Mouse (Mus musculus) WW6 (cell line): ENCODE data around the gene BC030867.
"Not testable (repeated sequence)": the region's sequence is repeated elsewhere in the genome, so short reads cannot be mapped to it uniquely, and the experiment has no call there.

Experiments used
- DNase-seq: peaks from one replicate; pipeline ENCODE4 v3.0.0-alpha.2; 2013; ENCODE audit warnings: low read depth, low spot score

BC030867 gene

DNA sequence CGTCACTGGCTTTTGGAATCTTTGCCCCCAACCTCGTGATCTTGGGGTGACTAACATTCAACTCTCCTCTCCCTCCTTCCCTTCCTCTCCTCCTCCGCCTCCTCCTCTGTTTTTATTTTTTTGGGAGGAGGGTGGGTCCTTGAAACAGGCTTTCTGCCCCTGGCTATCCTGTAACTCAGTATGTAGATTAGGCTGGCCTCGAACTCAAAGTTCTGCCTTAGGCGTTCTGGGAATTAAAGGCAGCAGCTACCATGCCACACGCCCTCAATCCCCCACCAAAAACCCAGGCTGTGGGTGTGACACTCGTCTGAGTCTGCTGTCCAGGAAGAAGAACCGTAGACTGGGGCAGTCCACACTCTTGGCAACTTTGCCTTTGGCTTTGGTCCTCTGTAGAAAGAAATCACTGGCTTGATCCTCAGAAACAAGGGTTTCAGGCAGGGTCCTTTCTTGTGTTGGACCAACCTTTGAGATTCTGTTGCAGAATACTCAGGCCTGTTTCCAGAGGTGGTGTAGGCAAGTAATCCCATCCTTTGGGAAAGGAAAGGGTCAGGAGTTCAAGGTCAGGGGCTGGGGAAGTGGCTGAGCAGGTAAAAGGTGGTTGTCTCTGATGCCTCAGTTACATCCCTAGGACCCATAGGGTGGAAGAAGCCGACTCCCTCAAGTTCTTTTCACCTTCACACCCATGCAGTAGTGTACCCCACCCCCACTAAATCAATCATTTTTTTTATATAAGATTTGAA, 839 bp downstream of the BC030867 start:
- no peak for DNase-seq

DNA sequence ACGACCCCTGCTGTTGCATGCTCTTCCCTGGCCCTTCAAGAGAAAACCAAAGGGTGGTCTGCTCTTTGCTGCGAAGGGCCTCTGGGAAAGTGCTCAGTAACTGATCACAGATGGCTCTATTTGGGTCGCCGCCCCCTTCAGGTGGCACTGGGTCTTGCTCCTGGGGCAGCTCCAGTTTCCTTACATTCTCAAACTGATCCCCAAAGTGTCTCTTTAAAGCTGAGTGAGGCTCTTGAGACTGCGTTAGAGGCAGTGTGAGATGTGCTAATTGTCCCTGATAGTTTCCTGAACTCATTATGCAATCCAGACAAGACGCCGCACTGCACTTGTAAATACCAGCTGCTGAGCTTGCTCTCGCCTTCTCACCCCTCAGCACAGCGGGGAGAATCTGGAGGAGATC, 8.8 kb downstream of the BC030867 start:
- DNase-seq = no peak

DNA sequence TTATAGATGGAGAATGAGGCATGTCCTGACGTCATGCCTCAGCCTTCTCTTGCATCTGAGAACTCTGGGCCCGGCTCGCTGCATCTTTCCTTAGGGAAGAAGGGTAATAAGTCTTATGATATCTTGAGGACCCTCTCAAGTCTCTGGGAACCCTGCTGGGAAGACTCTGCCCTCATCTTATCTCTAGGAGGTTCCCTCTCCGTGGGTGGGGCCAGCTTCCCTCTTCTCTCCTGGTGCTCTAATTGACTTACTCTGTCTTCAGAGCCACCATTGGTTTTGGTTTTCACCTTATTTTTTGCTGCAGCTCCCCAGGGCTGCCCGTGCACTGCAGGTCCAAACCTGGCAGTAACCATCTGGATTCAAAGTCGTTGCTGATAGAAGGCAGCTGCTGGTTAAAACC, 9.4 kb downstream of the BC030867 start:
- DNase-seq = no peak

DNA sequence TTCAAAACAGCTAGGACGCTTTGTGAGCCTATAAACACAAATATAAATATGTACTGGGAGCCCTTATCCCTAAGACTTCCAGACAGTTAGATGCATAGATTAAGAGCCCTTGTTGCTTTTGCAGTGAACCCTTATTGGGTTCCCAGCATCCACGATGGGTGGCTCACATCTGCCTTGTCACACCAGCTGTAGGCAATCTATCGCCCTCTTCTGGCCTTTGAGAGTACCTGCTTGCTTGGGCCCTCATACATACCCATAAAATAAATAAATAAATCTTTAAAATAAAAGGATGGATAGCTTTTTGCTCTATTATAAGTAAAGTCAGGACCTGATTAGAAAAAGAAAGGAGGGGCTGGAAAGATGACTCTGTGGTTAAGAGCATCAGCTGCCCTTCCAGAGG, 9.8 kb downstream of the BC030867 start:
- no peak for DNase-seq

DNA sequence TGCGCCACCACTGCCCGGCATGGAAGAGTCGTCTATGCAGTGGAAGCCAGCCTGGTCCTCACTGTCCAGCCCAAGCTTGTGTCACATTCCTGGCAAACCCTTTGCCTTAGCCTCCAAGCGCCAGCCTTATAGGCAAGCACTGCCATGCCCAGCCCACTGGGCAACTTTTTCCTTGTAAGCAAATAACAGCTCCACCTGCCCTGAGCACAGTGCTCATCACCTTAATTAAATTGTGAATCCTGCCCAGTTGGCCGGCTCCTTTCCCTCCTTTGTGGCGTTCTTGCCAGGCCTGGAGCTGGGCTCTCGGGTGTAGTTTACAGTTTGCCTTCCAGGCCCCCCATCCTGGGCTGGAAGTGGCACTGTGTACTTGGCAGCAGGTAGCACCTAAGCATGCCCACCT, 14.5 kb downstream of the BC030867 start:
- DNase-seq = no peak

DNA sequence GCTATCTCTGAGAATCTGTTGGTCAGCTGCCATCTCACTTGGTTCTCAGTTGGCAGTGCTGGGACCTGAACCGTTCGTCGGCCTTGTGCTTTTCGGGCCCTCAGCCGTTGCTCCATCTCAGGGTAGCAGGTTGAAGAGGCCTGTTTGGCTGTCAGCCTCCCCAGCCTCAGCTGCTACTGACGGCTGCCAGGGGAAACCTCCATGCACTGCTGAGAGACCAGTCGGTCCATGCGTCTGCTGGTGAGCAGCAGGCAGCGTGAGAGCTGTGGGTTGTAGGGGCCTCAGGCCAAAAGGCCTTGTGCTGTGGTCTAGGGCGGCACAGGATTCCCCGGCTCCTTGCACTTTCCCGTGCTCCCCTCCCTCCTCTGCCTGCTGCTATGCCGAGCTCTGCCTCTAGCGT, 17.1 kb downstream of the BC030867 start:
- DNase-seq = no peak

DNA sequence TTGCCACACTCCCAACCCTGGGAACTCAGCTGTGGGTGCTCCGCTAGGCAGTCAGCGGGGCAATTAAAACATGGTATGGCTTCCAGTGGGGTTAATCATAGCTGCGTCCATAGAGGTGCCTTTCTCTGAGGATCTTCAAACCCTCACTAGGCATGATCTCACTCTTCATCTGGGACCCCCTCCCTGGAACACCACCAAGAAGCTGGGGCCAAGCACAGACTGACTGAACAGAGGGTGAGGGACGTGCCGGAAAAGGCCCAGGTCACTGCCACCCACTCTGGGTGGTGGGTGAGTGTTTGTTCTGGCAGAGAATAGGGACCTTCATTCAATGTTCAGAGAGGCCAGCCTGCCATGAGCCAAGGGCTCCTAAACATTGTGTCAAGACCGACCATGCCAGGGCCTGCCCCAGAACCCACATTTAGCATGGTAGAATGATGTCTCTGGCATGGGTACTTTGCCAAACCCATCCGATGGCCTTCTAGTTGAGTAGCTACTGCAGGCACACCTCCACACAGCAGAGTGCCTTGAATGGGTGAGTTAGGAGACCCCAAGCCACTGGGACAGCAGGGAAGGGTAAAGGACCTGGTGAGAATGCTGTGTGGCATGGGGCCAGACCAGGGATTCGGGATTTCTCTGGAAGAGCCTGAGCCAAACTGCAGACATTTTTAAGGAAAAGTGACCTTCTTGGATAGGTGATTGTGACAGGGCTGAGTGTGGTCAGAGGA, 18.1 kb downstream of the BC030867 start:
- DNase-seq = no peak

DNA sequence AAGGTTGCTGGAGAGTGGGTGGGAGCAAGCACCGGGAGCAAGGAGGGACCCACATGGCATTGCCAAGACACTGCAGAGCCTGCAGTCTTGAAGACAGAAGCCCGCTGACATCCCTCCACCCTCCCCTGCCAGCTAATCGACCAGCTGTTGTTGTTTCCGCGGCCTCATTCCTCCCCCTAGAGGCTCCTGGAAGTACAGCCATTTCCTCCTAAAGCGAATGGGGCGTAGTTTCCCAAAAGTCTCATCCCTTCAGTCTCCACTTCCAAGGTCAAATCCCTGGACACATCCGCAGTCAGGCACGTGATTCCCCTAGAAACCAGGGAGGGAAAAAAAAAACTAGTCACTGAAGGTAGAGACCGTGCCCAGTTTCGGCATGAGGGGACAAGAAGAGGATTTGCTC, 18.8 kb downstream of the BC030867 start:
- peak; percentile 86 for DNase-seq

DNA sequence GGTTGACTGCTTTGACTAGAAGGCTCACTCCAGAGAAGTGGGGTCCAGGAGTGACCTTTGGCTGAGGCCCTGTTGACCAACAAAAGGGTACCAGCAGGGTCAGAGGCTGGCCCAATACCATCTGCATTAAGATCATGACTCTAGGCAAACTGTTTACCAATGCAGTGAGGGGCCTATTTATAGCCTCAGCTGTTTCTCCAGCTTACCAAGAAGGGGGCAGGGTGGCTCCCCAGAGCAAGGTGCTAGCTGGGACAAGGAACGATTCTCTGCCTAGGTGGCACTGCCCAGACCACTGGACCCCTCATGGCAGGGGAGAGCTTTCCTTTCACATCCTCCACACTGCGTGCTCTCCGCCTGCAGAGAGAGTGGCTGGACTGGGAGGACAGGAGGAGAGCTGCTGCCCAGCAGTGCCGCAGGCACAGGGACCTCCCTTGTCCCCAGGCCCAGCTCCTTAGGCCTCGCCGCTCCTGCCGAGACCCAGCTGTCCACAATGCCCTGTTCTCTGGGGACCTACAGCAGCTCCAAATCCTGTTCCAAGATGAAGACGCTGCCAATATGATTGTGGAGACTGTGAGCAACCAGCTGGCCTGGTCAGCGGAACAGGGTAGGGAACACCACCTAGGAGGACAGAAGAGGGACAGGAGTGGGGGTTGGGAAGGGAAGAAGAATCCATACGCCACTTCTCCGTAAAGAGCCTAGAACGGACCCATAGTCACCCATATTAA, 20.0 kb downstream of the BC030867 start, which contains the start of gene Asb16:
TSS of gene Asb16 (plus strand) at position 224 of the 725 bp plus-strand sequence.
- DNase-seq = no peak

DNA sequence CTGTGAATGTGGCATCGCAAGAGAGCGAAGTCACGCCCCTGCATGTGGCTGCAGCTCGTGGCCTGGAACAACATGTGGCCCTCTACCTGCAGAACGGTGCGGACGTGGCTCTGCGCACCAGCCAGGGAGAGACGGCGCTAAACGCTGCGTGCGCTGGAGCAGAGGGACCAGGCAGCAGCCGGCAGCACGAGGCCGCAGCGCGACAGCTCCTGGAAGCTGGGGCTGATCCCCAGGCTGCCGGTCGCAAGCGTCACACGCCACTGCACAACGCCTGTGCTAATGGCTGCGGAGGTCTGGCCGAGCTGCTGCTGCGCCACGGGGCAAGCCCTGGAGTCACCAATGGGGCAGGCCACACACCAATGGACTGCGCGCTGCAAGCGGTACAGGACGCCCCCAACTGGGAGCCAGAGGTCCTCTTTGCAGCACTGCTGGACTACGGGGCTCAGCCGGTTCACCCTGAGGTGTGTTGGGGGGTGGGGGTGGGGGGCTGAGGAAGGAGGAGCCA, 27.8 kb downstream of the BC030867 start:
- DNase-seq = no peak

DNA sequence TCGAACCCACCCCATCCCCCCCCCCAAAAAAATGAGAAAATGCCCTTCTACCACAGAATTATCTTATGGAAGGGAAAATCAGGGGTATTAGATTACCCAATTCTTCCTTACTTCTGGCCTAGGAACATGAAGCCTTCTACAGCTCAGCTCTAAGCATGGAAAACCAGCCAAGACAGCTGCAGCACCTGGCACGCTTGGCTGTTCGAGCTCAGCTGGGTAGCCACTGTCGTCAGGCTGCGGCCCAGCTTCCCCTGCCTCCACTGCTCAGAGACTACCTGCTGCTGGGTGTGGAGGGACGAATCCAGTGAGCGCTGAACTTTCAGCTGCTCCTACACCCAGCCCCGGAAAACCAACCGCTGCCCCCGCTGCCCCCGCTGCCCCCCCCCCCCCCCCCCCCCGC, 29.1 kb downstream of the BC030867 start:
- no peak for DNase-seq

DNA sequence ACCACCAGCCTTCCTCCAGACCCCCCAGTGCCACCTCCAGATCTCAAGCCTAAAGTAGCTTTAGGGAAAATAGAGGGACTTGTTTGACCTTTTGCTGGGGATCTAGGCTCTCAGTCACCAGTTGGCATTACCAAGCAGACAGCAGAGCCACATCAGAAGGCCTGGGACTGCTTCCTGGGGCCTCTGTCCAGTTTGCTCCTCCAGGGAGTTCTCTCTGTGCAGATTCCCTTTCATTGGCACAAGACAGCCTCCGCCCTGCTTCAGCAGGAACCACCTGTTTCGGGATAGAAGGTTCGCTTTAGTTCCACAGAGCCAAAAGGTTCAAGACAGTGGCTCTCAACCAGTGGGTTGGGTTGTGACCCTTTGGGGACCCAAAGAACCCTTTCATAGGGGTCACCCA, 30.9 kb downstream of the BC030867 start:
- no peak for DNase-seq

DNA sequence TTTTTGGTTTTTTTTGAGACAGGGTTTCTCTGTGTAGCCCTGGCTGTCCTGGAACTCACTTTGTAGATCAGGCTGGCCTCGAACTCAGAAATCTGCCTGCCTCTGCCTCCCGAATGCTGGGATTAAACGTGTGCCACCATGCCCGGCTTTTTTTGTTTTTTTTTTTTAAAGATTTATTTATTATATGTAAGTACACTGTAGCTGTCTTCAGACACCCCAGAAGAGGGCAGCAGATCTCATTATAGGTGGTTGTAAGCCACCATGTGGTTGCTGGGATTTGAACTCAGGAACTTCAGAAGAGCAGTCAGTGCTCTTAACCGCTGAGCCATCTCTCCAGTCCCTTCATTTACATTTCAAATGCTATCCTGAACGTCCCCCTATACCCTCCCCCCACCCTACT, 31.6 kb downstream of the BC030867 start:
- not testable (repeated sequence) for DNase-seq

DNA sequence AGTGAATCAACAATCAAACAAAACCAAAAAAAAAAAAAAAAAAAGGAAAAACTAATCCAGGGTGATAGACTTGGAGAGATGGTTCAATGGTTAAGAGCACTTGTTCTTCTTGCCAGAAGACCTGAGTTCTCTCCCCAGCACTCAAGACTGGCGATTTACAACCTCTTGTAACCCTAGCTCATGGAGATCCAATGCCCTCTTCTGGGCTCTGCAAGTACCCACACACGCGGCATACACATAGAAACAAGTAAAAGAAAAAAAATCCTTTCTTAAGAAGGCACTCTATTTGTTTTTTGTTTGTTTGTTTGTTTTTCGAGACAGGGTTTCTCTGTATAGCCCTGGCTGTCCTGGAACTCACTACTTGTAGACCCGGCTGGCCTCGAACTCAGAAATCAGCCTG, 35.2 kb downstream of the BC030867 start:
- no peak for DNase-seq

DNA sequence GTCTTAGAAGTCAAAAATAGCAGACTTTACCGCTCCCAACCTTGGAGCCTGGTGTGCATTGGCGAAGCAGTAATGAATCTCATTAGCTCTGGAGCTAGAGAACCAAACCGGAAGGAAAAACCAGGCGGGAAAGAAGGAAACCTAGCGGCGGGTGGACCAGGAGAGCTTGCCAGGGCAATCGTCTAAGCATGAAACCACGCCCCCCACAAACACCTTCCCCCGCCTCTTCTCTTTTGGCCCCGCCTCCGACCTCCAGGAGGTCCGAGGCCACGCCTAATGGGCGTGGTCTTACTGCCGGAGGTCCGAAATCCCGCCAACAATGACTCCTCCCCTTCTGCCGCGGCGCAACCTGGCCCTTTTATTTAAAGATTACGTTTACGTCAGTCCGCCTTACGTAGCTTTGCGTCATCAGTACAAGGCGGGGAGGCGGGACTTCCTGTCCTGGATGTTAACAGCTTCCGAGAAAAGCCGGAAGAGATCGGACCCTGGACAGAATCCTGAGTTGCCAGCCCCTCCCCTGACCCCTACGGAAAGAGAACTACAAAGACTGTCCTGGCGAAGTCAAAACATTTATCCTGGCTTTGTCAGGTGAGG, 35.9 kb downstream of the BC030867 start, which contains the start of gene Tmub2:
TSS of gene Tmub2 (plus strand) at position 431 of the 594 bp plus-strand sequence.
- DNase-seq = peak; percentile 100

DNA sequence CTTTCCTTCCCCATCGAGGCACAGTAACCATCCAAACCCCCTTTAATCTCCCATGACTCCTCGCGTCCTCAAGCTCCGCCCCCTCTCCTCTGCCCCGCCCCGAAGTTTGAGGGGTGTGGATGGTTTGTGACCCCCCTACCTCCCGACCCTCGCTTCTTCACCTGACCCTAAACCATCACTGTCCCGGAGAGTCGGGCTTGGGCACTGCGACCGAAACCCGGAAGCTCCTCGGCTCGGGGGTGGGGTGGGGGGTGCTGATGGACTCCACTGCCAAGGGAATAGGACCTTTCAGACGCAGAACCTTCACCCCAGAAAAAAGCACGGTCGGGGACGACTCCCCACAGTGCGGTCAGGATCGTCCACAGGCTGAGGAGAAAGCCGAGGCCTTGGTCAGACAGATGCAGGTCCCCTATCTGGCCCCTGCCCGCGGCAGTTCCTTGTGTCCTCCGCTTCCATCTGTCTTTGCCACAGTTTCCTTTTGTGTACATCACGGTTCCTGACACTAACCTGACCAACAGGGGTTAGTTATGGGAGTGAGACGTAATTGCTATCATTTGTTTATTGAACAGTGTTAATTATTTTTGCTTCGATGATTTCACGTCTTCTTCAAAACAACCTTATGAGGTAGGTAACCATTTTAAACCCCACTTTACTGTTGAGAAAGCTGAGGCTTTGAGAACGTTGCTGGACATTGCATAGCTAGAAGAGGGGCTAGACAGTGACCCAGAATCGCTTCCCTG, 36.6 kb downstream of the BC030867 start:
- no peak for DNase-seq

DNA sequence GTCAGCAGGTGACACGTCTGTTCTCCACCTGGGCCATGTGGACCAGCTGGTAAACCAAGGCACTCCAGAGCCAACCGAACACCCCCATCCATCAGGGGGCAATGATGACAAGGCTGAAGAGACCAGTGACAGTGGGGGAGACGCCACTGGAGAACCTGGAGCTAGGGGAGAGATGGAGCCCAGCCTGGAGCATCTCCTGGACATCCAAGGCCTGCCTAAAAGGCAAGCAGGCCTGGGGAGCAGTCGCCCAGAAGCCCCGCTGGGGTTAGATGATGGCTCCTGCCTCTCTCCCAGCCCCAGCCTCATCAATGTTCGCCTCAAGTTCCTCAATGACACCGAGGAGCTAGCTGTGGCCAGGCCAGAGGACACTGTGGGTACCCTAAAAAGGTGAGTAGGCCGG, 38.8 kb downstream of the BC030867 start:
- DNase-seq = no peak

DNA sequence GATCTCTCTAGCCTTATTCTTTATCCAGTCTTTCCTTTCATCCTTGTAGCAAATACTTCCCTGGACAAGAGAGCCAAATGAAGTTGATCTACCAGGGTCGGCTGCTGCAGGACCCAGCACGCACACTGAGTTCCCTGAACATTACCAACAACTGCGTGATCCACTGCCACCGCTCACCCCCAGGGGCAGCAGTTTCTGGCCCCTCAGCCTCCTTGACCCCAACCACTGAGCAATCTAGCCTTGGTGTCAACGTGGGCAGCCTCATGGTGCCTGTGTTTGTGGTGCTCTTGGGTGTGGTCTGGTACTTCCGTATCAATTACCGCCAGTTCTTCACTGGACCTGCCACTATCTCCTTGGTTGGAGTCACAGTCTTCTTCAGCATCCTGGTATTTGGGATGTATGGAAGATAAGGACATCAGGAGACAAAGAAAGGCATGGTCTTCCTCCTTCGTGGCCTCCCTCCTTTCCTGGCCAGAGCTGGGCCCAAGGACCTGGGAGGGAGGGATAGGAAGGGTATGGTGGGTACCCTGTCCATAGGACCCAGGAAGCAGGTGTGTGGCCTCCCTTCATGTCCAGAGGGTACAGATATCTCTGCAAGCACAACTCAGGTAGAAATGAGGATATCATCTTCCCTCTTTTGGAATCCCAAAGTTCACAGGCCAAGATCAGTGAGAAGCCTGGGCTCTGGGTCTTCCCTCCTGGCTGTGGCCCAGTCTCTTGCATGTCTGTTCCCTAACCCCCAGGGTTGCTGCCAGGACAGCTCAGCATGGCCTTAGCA, 39.5 kb downstream of the BC030867 start:
- DNase-seq = no peak

DNA sequence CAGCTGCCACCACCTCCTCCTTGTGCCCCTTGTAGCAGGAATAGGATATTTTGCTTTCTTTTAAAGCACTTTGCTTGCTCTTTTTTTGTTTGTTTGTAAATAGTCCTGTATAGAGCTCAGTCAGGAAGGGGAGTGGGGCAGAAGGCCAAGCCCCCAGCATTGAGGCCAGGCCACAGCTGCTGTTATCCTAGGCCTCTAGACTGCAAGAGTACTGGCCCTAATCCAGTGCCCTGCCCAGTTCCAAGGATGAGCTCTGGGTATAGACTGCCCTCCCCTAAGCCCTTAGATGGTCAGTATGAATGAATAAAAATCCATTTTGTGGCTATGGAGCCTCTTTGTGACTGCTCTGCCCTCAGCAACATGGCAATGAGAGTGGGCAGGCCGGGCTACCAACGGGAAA, 40.2 kb downstream of the BC030867 start:
- DNase-seq = no peak

DNA sequence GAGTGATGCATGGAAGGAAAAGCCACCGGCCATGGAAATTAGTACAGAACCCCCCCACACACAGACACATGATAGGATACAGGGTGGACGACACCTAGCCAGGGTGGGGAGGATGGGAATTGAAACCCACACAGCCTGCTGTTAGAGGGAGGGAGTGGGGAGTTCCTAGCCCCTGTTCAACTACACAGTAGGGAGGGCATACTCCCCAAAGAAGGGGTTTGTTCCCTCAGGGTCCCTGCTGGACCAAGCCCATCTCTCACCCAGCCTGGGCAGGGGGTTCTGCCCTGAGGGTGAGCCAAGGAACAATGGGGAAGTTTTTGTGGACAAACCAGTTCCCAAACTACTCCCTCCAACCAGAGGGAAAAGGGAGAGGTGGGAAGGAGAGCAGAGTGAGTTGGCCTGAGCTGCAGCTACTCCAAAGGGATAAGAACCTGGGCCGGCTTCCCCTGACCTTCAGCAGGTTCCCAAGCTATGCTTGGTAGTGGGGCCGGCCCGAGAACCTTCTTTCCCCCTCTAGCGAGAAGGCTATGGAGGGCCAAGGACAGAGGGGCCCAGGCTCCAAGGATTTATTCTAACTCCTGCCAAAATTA, 40.9 kb downstream of the BC030867 start:
- no peak for DNase-seq
